Mouse (Mus musculus) heart, postnatal 0 days (tissue): ENCODE results near the gene Vwa2.

Source experiments
- CTCF ChIP-seq: IDR thresholded peaks from 2 replicates; pipeline ENCODE4 v1.5.1; 2016; ENCODE audit warnings: antibody characterized with exemption, control low read depth, low read depth
- EP300 ChIP-seq: IDR thresholded peaks from 2 replicates; pipeline ENCODE4 v1.6.1; 2016; ENCODE audit warnings: antibody characterized with exemption, low read depth

DNA sequence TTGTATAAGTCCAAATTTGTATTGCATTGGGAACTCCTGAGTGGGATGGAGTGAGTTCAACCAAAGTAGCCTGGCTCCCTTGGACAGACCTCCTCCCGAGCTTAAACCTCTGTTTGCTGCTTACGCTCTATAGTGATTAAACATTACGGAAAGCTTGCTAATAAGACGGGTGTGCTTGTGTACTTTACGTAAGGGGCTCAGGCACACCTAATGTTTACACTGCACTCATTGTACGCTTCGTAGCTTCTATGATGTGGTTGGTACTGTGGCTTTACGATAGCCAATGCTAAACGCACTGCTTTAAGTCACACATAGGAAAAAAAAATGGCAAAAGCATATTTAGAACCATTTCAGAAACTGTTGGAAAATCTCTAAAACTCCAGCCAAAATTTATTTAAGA is 44.8 kb upstream of the Vwa2 start:
- TF ChIP-seq CTCF (no peak), EP300 (no peak)
